Mouse (Mus musculus) myocyte (in vitro differentiated cells): ENCODE data around the gene Wdr82.

Source experiments
- MAX ChIP-seq: IDR thresholded peaks from one replicate; pipeline ENCODE4 v1.6.1; 2011; ENCODE audit warnings: low read depth, mild to moderate bottlenecking, control low read depth
- MYOD1 ChIP-seq, 3 experiments: IDR thresholded peaks; one replicate each; pipeline ENCODE4 v1.6.1; 2011; ENCODE audit warnings: control low read depth in 2 of 3, low read depth in 2 of 3, mild to moderate bottlenecking in 2 of 3, moderate library complexity in 1 of 3; ENCODE audit not compliant: insufficient read length in 2 of 3, control insufficient read depth in 1 of 3
- POLR2A ChIP-seq: IDR thresholded peaks from one replicate; pipeline ENCODE4 v1.6.1; 2011; ENCODE audit warnings: low read depth, mild to moderate bottlenecking, control low read depth, moderate library complexity; ENCODE audit not compliant: insufficient read length
- TCF12 ChIP-seq: IDR thresholded peaks from one replicate; pipeline ENCODE4 v1.6.1; 2011; ENCODE audit warnings: mild to moderate bottlenecking, control low read depth; ENCODE audit not compliant: poor library complexity, insufficient read depth, severe bottlenecking
- TCF3 ChIP-seq: IDR thresholded peaks from one replicate; pipeline ENCODE4 v1.6.1; 2011; ENCODE audit warnings: low read depth, control low read depth; ENCODE audit not compliant: insufficient read length

DNA sequence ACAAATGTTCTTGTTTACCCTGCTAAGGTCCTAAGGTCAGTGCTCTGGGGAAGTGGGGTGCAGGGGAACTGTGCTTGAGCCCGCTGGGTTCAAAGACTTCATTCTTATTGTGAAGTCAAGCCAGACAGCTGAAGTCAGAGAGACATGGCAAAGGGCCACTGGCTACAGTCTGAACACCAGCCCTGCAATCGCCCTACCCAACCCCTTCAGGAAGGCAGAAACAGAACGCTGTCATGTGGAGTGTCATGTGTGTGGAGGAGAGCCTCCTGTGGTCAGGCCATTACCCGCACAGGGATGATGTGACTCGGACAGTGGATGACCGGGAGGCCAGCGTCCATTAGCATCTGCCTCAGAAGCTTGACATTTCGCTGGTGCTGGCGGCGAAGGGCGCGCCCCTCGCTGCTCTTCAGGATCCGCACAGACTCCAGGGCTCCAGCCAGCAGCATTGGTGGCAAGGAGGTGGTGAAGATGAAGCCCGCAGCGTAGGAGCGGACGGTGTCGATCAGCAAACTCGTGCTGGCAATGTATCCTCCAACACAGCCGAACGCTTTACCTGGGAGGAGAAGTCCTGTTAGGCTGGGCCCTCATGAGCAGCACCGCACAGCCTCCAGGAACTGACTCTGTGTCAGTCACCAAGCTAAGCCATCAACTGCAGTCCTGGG lies 65.6 kb downstream of the Wdr82 start:
- no peak for TF ChIP-seq TCF12
- TF ChIP-seq POLR2A, result no peak
- TF ChIP-seq MAX, result no peak
- TF ChIP-seq TCF3, result no peak
- TF ChIP-seq MYOD1 (IDR thresholded peaks at IDR 0.05; ENCODE audit: control insufficient read depth in 1 of 3, insufficient read length in 2 of 3, low read depth in 2 of 3), result no peak
